Comparison of ENCODE assay signal across 10 mouse cellular contexts in the genomic region with DNA sequence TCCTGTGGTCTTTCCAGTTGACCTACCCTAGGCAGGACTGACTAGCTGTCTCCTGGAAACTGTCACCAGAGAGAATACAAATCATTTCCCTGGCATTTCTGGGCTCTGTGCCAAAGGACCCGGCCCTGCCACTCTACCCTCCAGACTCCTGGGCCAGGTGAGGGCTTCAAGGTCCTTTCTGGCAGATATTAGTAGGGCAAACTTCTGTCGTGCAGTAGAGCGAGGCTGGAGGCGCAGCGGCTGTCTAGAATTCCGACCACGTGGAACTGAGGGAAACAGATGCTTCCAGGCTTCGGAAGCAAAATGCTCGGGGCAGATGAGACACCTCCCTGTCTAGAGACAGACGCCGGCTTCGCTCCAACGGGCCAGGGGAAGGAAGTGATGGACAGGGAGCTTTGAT. TPM values are rescaled to one million over a fixed set of nuclear protein-coding genes. Genes with fewer than 3 reads are reported as not detected.
DNase-seq lines count a peak whose midpoint lies in the region; ATAC-seq and TF ChIP-seq lines count a peak whose summit lies in the region.
"Had no signal": no experiment of that assay in that cellular context is flagged by ENCODE, and none has a peak within 500 bp of the region (broad histone marks: within the 10 kb centered on the region; RNA-seq: fewer than 3 reads in every experiment).

No protein-coding gene starts in this region.

- H3K4me3 ChIP-seq in heart, embryonic 12.5 days = no peak overlapping the region
- H3K4me3 ChIP-seq in kidney, embryonic 16.5 days (ENCODE audit: low read length) = no peak overlapping the region
- H3K4me3 ChIP-seq in liver, postnatal 0 days (ENCODE audit: low read depth, low read length) = no peak overlapping the region

- DNase-seq in heart, adult 18-20 months = peak; percentile 32 to 50
- DNase-seq in 3T3-L1 (ENCODE audit: low read depth, low spot score) = peak; percentile 14
- DNase-seq in brain, adult 2 months (ENCODE audit: low read depth, low spot score) = peak; percentile 42
- DNase-seq in liver, postnatal 0 days = no peak
- no peak for DNase-seq in ovary, postnatal 10 days (ENCODE audit: low spot score)
- no peak for DNase-seq in spleen, postnatal 4 days (ENCODE audit: low spot score in 2 of 2)
- DNase-seq: cerebellum, adult 18-20 months; thymus, postnatal 36 days had no signal

- H3K27me3 ChIP-seq in heart, embryonic 12.5 days (replicated peaks) = no peaks in the 10 kb centered on the region
- H3K27me3 ChIP-seq in kidney, embryonic 16.5 days (ENCODE audit: insufficient read depth, low read length) = no peaks in the 10 kb centered on the region
- no peaks in the 10 kb centered on the region for H3K27me3 ChIP-seq in liver, postnatal 0 days (ENCODE audit: insufficient read depth, low read length)

- no peak; the same call in 1 of the 2 replicates for ATAC-seq in heart, embryonic 12.5 days (ENCODE audit: insufficient number of reproducible peaks, low FRiP score)
- ATAC-seq in kidney, embryonic 16.5 days (ENCODE audit: low FRiP score, low TSS enrichment) = peak; percentile 85
- no peak for ATAC-seq in liver, postnatal 0 days

- no peak for TF ChIP-seq EP300 in liver, postnatal 0 days (IDR thresholded peaks at IDR 0.05; ENCODE audit: low read depth)

- no peak overlapping the region for H3K27ac ChIP-seq in heart, embryonic 12.5 days (ENCODE audit: poor library complexity, severe bottlenecking)
- H3K27ac ChIP-seq in kidney, embryonic 16.5 days (ENCODE audit: low read length) = 0 out of 2 replicates have a peak overlapping the region, but pooled peaks have one; percentile 23
- no peak overlapping the region for H3K27ac ChIP-seq in liver, postnatal 0 days (ENCODE audit: low read depth)

- H3K9ac ChIP-seq in heart, embryonic 12.5 days = no peak overlapping the region
- no peak overlapping the region for H3K9ac ChIP-seq in kidney, embryonic 16.5 days (replicated peaks; ENCODE audit: low read length)
- H3K9ac ChIP-seq in liver, postnatal 0 days (replicated peaks) = no peak overlapping the region

- peaks cover 14% of the 10 kb centered on the region for H3K4me1 ChIP-seq in heart, embryonic 12.5 days (replicated peaks)
- peaks cover 21% of the 10 kb centered on the region for H3K4me1 ChIP-seq in kidney, embryonic 16.5 days (ENCODE audit: insufficient read depth, low read length)
- 0 out of 2 replicates have a peak, but pooled peaks cover 4% of the 10 kb centered on the region for H3K4me1 ChIP-seq in liver, postnatal 0 days (ENCODE audit: insufficient read depth)

- no peak for TF ChIP-seq CTCF in liver, postnatal 0 days (IDR thresholded peaks at IDR 0.05; ENCODE audit: low read depth)

- no peaks in the 10 kb centered on the region for H3K36me3 ChIP-seq in heart, embryonic 12.5 days
- no peaks in the 10 kb centered on the region for H3K36me3 ChIP-seq in kidney, embryonic 16.5 days (ENCODE audit: insufficient read depth, low read length)
- no peaks in the 10 kb centered on the region for H3K36me3 ChIP-seq in liver, postnatal 0 days (replicated peaks; ENCODE audit: insufficient read depth, low read length)

- no peak overlapping the region for H3K4me2 ChIP-seq in heart, embryonic 12.5 days
- H3K4me2 ChIP-seq in kidney, embryonic 16.5 days (replicated peaks; ENCODE audit: low read depth, low read length) = no peak overlapping the region
- H3K4me2 ChIP-seq in liver, postnatal 0 days (ENCODE audit: low read depth, low read length) = no peak overlapping the region

- H3K9me3 ChIP-seq in heart, embryonic 12.5 days (replicated peaks) = peaks cover 3% of the 10 kb centered on the region; the same call in 1 of the 2 replicates
- H3K9me3 ChIP-seq in kidney, embryonic 16.5 days (ENCODE audit: low read length) = no peaks in the 10 kb centered on the region
- no peaks in the 10 kb centered on the region for H3K9me3 ChIP-seq in liver, postnatal 0 days (ENCODE audit: low read length)

- WGBS in heart, embryonic 12.5 days = 63% methylated on average over 13 of the region's 13 CpGs
- WGBS in kidney, embryonic 16.5 days = 22% methylated on average over 13 of the region's 13 CpGs
- WGBS in liver, postnatal 0 days (ENCODE audit: insufficient replicate concordance) = 65% methylated on average over 13 of the region's 13 CpGs

RNA-seq across cellular contexts. Expression of a gene that starts 56.6 kb away (rescaled TPM):
- 1 to 10 TPM; 7.1 TPM for total RNA-seq in heart, adult 18-20 months (2021)
- 19.0 and 22.5 TPM in 2 replicates for polyA plus RNA-seq in heart, embryonic 12.5 days (2016; fragmentation: Nextera tagmentation; extraction: Ambion mirVana)
- 64.7 and 71.3 TPM in 2 replicates for polyA plus RNA-seq in kidney, embryonic 16.5 days (2015; fragmentation: Nextera tagmentation; extraction: Ambion mirVana)
- polyA plus RNA-seq in liver, postnatal 0 days (2015; fragmentation: Nextera tagmentation; extraction: Ambion mirVana) = 145 and 152 TPM in 2 replicates

Comparison
In these comparisons a context has a peak if more than half of its experiments do, and no peak if none do; other contexts are left out.
1. DNase-seq: peak in heart, adult 18-20 months (2 of 2), 3T3-L1 (single experiment) and brain, adult 2 months (single experiment); none in liver, postnatal 0 days (single experiment), ovary, postnatal 10 days (single experiment) and spleen, postnatal 4 days (0 of 2).